Mouse (Mus musculus) forebrain, embryonic 10.5 days (tissue): Measurements from ENCODE around the gene Meig1. TPM values are rescaled to one million over a fixed set of nuclear protein-coding genes. Genes with fewer than 3 reads are reported as not detected.
A peak's percentile ranks its signal among the peaks of the same experiment; 100 is the strongest.

Experiments used
- DNase-seq: peaks from one replicate; pipeline ENCODE4 v3.0.0-alpha.2; 2017; ENCODE audit warnings: low spot score; ENCODE audit errors: extremely low spot score
- H3K27ac ChIP-seq: fragments of 300-500 bp; sonication (generic); 2 replicates; pipeline ENCODE4 v1.5.1; 2016; ENCODE audit warnings: mild to moderate bottlenecking
- H3K27me3 ChIP-seq: fragments of 300-500 bp; sonication (generic); 2 replicates; pipeline ENCODE4 v1.6.1; 2016; ENCODE audit warnings: mild to moderate bottlenecking; ENCODE audit not compliant: poor library complexity, severe bottlenecking
- H3K36me3 ChIP-seq: fragments of 300-500 bp; sonication (generic); replicated peaks from 2 replicates; pipeline ENCODE4 v1.6.1; 2016; ENCODE audit warnings: mild to moderate bottlenecking, moderate library complexity
- H3K4me1 ChIP-seq: fragments of 300-500 bp; sonication (generic); 2 replicates; pipeline ENCODE4 v1.6.1; 2016
- H3K4me3 ChIP-seq: fragments of 300-500 bp; sonication (generic); 2 replicates; pipeline ENCODE4 v1.5.1; 2016; ENCODE audit warnings: mild to moderate bottlenecking, moderate library complexity
- H3K9me3 ChIP-seq: fragments of 300-500 bp; sonication (generic); 2 replicates; pipeline ENCODE4 v1.6.1; 2016; ENCODE audit warnings: mild to moderate bottlenecking, moderate library complexity
- WGBS: fragments of 180-500 bp; shearing (Covaris S2); methylation state at CpG from one replicate; pipeline ENCODE4 v1.1.7; 2016; 5-methylcytosine and 5-hydroxymethylcytosine counted together
- polyA plus RNA-seq: library from polyadenylated mRNA; unstranded; fragments of >200 nt; fragmentation: Nextera tagmentation; extraction: Ambion mirVana; gene quantifications from 2 replicates; pipeline ENCODE4 v1.2.1, GENCODE M21; 2016

Meig1 gene
- polyA plus RNA-seq: 0.30 TPM in 1 of 2 replicates, not detected in the other

DNA sequence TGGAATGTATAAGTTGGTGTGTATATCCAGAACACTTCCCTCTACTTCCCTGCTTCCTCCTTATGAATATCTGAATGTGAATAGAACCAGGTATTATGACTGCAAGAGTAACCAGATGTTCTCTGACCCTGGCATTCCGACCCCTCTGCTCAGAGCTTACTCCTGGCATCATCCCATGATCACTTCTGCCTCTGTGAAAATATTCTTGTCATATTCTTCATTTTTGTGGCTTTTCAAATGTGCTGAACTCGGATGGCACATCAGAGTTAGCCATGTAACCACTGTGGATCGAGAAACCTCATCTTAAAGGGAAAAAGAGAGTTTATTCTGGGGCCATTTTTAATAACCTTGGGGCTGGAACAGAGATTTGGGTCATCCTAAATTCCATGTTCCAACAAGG is at the start of gene Meig1:
Gene Meig1 (minus strand): TSS at position 101 of the 400 bp plus-strand sequence.
- DNase-seq: no peak
- H3K27me3 ChIP-seq: peaks cover 11% of the 10 kb centered on the region
- peaks cover 27% of the 10 kb centered on the region for H3K4me1 ChIP-seq
- WGBS: 75% methylated on average over 3 of the region's 3 CpGs
- no peaks in the 10 kb centered on the region for H3K9me3 ChIP-seq
- no peak within 1 kb of the TSS; the same call in 1 of the 2 replicates for H3K4me3 ChIP-seq
- no peak within 1 kb of the TSS for H3K27ac ChIP-seq
- no peaks in the 10 kb centered on the region for H3K36me3 ChIP-seq

DNA sequence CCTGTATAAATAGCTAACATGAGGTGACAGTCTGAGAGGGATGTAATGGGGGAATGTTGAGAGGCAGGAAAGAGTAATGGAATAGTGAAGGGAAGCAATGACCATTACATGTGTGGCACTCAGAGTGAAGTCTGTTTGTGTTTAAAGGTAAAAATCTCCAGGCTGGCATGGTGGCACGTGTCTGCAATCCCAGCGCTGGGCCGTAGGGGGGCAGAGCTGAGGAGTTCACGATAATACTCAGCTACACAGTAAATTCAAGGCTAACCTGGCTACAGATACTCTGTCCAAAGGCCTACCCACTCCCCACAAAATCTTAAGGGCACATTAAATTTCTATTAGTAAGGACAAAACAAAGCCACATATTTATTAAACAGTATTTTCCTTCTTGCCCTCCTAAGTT is 34.1 kb upstream of the Meig1 start:
- Histone ChIP-seq H3K4me1 (no peaks in the 10 kb centered on the region), H3K27ac (no peak overlapping the region), H3K36me3 (peaks cover 97% of the 10 kb centered on the region), H3K9me3 (no peaks in the 10 kb centered on the region), H3K27me3 (no peaks in the 10 kb centered on the region), H3K4me3 (no peak overlapping the region)
- DNase-seq: no peak
- WGBS: 85% methylated on average over 4 of the region's 4 CpGs

DNA sequence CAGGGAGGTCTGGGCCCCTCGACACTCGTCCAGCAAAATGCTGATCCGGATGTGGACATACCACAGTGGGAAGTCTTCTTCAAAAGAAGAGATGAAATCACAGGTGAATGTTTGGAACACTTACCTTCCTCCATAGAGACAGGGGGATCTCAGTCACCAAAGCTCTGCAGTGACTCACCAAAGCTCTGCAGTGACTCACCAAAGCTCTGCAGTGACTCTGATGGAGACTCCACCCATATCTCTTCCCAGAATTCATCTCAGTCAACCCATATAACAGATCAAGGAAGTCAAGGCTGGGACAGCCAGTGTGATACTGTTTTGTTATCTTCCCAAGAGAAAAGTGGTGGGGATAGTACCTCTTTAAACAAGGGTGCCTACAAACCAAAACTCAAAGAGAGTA is 30.6 kb upstream of the Meig1 start:
- no peak for DNase-seq
- peaks cover 82% of the 10 kb centered on the region for H3K36me3 ChIP-seq
- H3K9me3 ChIP-seq: no peaks in the 10 kb centered on the region
- H3K27me3 ChIP-seq: no peaks in the 10 kb centered on the region
- no peaks in the 10 kb centered on the region for H3K4me1 ChIP-seq
- no peak overlapping the region for H3K4me3 ChIP-seq
- no peak overlapping the region for H3K27ac ChIP-seq
- 91% methylated on average over 3 of the region's 3 CpGs for WGBS

DNA sequence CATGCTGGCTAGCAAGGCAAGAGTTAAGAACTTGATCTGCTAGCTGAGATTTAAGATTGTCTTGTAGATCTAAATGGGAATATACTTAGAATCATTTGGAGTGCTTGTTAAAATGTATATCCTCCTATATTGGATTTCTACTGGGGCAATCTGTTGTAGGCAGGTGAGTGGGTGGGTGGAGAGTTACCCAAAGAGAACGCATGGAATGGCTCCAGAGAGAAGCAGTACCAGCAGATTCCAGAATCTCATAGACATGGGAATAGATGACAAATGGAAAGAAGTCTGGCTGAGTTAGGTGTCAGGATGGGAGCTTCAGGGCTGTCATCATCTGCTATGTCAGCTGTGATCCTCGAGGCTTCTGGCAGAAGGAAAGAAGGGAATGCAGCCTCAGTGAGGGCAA is 27.0 kb upstream of the Meig1 start:
- DNase-seq: no peak
- H3K4me1 ChIP-seq: no peaks in the 10 kb centered on the region
- H3K4me3 ChIP-seq: no peak overlapping the region
- H3K36me3 ChIP-seq: peaks cover 52% of the 10 kb centered on the region
- H3K27ac ChIP-seq: no peak overlapping the region
- H3K9me3 ChIP-seq: no peaks in the 10 kb centered on the region
- H3K27me3 ChIP-seq: no peaks in the 10 kb centered on the region
- WGBS: 80% methylated on average over 2 of the region's 2 CpGs

DNA sequence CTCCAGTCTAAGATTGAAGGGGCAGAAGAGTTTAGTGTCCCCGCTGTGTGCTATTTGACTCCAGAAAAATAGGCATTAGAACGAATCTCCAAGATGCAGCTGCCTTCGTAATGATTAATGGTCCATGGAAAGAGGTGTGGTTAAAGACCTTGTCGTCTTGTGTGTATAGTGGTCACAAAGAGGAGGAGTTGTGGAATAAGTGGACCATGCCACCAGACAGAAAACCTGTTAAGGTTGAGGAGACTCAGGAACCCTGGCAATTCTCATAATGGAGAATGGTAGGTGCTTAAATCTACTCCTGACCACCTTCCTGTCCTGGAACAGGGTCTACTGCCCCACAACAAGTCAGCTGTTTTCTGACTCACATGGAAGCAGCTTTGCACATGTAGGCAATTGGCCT is 23.5 kb upstream of the Meig1 start:
- Histone ChIP-seq H3K4me3 (no peak overlapping the region), H3K27ac (no peak overlapping the region), H3K27me3 (no peaks in the 10 kb centered on the region), H3K9me3 (no peaks in the 10 kb centered on the region), H3K4me1 (no peaks in the 10 kb centered on the region), H3K36me3 (peaks cover 33% of the 10 kb centered on the region)
- WGBS: 88% methylated on average over 4 of the region's 4 CpGs
- DNase-seq: no peak

DNA sequence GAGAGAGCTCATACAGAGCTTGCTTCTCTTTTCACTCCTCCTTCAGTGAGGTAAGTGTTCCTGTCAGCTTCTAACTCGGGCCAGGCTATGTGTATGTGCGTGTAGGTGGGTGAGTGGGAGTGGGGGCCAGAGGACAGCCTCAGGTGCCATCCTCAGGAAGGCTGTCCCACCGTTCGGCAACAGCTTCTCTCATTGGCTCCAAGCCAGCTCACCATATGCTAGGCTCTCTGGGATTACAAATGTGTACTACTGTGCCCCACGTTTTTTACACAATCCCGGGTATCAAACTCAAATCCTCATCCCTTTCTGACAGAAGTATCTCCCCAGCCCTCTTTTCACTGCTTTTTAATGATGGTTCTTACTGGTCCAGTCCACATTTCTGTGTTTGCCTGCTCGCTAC is 21.8 kb upstream of the Meig1 start:
- Histone ChIP-seq H3K9me3 (no peaks in the 10 kb centered on the region), H3K4me3 (no peak overlapping the region), H3K36me3 (peaks cover 21% of the 10 kb centered on the region), H3K4me1 (no peaks in the 10 kb centered on the region), H3K27ac (no peak overlapping the region), H3K27me3 (no peaks in the 10 kb centered on the region)
- DNase-seq: no peak
- 93% methylated on average over 7 of the region's 7 CpGs for WGBS

DNA sequence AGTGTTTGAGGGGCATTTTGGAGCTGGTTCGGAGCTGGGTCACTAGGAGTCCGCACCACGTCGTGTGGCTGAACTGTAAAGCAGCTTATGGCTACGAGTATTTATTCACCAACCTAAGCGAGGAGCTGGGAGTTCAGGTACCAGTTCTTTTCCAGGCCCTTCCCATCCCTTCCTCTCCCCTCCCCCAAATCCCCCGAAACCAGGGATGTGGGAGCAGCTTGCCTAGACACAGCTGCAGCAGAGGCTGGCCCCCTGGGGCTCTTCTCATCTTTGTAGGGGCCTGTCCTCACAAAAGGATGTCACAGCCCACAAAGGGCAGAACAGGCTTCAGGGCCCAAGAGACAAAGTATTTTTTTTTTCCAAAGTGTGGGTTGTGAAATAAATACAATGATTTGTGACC is 15.5 kb upstream of the Meig1 start:
- H3K36me3 ChIP-seq: peaks cover 9% of the 10 kb centered on the region
- H3K27me3 ChIP-seq: no peaks in the 10 kb centered on the region
- H3K4me3 ChIP-seq: no peak overlapping the region
- WGBS: 35% methylated on average over 7 of the region's 7 CpGs
- DNase-seq: no peak
- H3K27ac ChIP-seq: no peak overlapping the region
- H3K4me1 ChIP-seq: no peaks in the 10 kb centered on the region
- H3K9me3 ChIP-seq: no peaks in the 10 kb centered on the region

DNA sequence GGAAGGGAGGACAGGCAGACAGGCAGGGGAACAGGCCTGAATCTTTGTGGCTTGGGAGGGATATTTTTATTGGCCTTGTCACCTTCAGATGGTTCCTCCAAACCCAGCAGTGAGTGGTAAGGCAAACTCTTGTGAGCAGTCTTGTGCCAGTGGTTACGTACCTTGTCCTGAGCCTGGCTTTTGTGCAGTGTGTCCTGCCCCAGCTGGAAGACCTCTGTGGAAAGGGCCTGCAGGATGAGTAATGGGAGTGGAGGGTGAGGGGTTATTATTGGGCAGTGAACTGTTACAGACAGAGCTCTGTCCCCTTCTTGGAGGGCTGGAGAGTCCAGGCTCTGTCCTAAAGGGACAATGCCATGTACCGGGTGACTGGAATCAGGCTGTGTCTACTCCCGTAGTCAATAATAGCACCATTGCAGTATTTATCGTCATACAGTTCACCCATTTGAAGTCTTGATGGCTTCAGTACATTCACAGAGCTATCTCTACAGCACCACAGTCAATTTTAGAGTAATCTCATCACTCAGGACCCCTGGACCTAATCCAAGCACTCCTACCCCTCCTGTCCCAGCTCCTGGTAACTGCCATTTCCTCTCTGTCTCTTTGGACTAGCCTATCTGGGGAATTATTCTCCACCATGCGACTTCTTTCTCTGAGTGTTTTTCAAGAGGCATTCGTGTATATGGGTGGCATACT is 13.1 kb upstream of the Meig1 start:
- H3K36me3 ChIP-seq: peaks cover 6% of the 10 kb centered on the region
- H3K27me3 ChIP-seq: no peaks in the 10 kb centered on the region
- no peak overlapping the region for H3K4me3 ChIP-seq
- H3K9me3 ChIP-seq: no peaks in the 10 kb centered on the region
- no peaks in the 10 kb centered on the region for H3K4me1 ChIP-seq
- no peak for DNase-seq
- WGBS: 89% methylated on average over 6 of the region's 6 CpGs
- H3K27ac ChIP-seq: no peak overlapping the region

DNA sequence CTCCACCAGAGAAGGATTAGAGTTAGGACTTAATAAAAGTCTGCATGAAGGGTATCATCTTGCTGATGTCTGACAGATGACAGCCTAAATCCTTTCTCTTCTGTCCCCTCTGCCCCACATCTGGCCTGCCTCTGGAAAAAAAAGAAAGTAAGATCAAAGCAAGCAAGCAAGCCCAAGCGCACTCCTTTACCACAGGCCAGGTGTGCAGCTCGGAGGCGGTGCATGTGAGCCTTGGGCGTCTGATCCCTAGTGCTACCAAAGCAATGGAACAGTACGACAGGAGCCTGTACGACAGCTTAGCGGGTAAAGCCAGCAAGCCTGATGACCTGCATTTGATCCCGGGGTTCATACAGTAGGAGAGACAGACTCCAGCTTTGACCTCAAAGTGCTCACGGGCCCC is 8.5 kb upstream of the Meig1 start:
- DNase-seq: no peak
- H3K36me3 ChIP-seq: 0 out of 2 replicates have a peak, but pooled peaks cover 3% of the 10 kb centered on the region
- H3K27me3 ChIP-seq: no peaks in the 10 kb centered on the region
- no peak overlapping the region for H3K27ac ChIP-seq
- no peaks in the 10 kb centered on the region for H3K9me3 ChIP-seq
- 92% methylated on average over 9 of the region's 9 CpGs for WGBS
- H3K4me1 ChIP-seq: no peaks in the 10 kb centered on the region
- no peak overlapping the region for H3K4me3 ChIP-seq

DNA sequence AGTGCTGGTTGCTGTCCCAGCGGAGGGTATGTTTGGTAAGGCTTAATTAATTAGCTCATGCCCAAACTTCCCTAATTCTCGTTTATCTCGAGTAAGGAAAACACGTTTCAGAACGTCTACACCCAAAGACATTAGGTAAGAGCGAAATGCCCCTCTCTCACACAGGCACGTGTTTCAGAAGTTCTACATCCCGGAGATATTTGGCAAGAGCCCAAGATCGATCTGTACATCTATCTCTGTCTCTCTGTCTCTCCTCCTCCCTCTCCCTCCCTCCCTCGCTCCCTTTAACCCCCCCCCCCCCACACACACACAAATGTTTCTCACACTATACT is 2.1 kb upstream of the Meig1 start:
- DNase-seq: no peak
- Histone ChIP-seq H3K27ac (peak overlapping the region; percentile 66), H3K9me3 (no peaks in the 10 kb centered on the region), H3K36me3 (no peaks in the 10 kb centered on the region), H3K4me1 (peaks cover 18% of the 10 kb centered on the region), H3K27me3 (no peaks in the 10 kb centered on the region), H3K4me3 (peak overlapping the region; percentile 69)
- 10% methylated on average over 10 of the region's 10 CpGs for WGBS

DNA sequence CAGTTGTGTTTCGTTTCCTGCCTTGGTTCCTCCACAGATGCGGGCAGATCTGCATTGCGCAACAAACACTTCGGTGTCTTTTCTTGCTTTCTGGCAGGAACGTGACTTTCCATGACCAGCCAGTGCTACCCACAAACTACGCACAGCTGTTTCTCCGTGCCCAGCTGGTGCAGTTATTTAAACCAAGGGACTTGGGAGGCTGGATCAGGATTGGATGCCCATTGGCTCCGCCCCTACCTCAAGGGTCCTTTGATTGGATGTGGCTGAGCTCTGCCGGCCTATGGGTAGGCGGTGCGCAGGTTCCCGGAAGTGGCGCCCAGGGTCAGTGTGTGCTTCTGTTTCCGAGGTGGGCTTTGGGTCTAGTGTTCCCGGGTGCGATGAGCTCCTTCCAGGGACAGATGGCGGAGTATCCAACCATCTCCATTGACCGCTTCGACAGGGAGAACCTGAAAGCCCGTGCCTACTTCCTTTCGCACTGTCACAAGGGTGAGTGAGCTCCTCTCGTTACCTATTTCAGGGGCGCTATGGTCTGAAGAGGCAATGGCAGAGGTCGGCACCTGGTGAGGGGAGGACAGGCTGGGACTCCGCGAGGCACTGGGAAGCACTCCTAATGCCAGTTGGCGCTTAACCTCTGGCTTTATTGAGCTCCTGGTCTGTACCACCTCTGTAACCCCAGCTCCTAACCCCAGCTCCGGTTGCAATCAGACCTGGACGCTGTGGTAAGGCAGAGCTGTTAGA is 1.6 kb upstream of the Meig1 start, which contains the start of gene Dclre1c:
Gene Dclre1c (plus strand): TSS at position 291 of the 738 bp plus-strand sequence.
- peaks cover 22% of the 10 kb centered on the region for H3K4me1 ChIP-seq
- no peaks in the 10 kb centered on the region for H3K27me3 ChIP-seq
- H3K4me3 ChIP-seq: peak within 1 kb of the TSS; percentile 69
- DNase-seq: peak; percentile 89
- H3K27ac ChIP-seq: peak within 1 kb of the TSS; percentile 66
- H3K9me3 ChIP-seq: no peaks in the 10 kb centered on the region
- 1% methylated on average over 29 of the region's 29 CpGs for whole genome bisulfite sequencing
- no peaks in the 10 kb centered on the region for H3K36me3 ChIP-seq

DNA sequence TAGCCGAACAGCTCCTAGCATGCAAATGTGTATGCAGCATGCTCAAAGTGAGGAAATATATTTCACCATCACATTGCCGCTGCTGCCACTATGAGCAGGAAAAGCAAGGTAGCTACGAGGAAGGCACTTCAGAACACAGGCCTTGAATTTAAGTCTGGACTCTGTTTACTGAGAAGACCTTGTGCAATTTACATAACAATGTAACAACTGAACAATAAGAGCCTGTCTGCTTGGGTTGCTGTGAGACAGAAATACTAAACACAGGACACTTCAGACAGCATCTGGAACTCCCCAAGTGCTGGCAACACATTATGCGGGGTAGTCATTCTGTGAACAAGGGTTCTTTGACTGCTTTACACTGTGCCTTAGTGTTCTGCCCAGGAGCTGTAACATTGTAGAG is 2.3 kb downstream of the Meig1 start:
- WGBS: 59% methylated on average over 4 of the region's 4 CpGs
- no peaks in the 10 kb centered on the region for H3K9me3 ChIP-seq
- no peak for DNase-seq
- peaks cover 34% of the 10 kb centered on the region for H3K27me3 ChIP-seq
- no peak overlapping the region for H3K4me3 ChIP-seq
- H3K36me3 ChIP-seq: no peaks in the 10 kb centered on the region
- no peak overlapping the region for H3K27ac ChIP-seq
- H3K4me1 ChIP-seq: peaks cover 27% of the 10 kb centered on the region

DNA sequence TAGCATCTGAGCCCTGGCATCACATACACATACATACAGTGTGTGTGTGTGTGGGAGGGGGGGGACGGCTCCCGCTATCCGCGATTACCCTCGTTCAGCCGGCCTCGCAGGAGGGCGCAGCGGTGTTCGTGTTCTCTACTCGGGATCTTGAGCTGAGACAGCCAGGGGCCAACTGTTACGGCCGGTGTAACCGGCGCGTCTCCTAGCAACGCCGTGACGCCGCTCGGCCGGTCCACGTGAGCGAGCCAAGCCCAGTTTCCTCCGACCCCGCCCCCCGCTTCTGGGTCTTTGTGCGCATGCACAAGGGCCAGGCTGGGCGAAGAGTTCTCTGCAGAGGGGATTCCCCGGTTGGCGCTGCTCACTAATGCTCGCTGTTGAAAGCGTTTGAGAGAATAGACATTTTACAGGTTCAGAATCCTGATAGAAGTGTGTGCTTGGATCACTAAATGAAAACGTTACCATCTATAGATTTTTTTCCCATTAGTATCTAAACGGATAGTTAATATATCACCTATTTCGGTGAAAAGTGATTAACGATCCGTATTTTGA is 3.5 kb downstream of the Meig1 start:
- peaks cover 37% of the 10 kb centered on the region for H3K27me3 ChIP-seq
- peaks cover 18% of the 10 kb centered on the region for H3K4me1 ChIP-seq
- peak overlapping the region; percentile 60 for H3K4me3 ChIP-seq
- DNase-seq: peak; percentile 96
- H3K36me3 ChIP-seq: no peaks in the 10 kb centered on the region
- 0 out of 2 replicates have a peak overlapping the region, but pooled peaks have one; percentile 15 for H3K27ac ChIP-seq
- no peaks in the 10 kb centered on the region for H3K9me3 ChIP-seq
- WGBS: 3% methylated on average over 38 of the region's 38 CpGs
